Mouse (Mus musculus) myocyte (in vitro differentiated cells): ENCODE results near the gene Crybg1. TPM values are rescaled to one million over a fixed set of nuclear protein-coding genes. Genes with fewer than 3 reads are reported as not detected.

ENCODE experiments used
- H3K27me3 ChIP-seq: one replicate; pipeline ENCODE4 v1.6.1; 2011; ENCODE audit not compliant: control insufficient read depth, insufficient read depth, insufficient read length
- H3K36me3 ChIP-seq: one replicate; pipeline ENCODE4 v1.6.1; 2011; ENCODE audit not compliant: control insufficient read depth, insufficient read depth
- H3K4me2 ChIP-seq: one replicate; pipeline ENCODE4 v1.6.1; 2011; ENCODE audit warnings: low read depth, control low read depth
- H3K4me3 ChIP-seq: one replicate; pipeline ENCODE4 v1.5.1; 2011; ENCODE audit warnings: mild to moderate bottlenecking, control low read depth, moderate library complexity
- H3K79me2 ChIP-seq: one replicate; pipeline ENCODE4 v1.6.1; 2011; ENCODE audit not compliant: control insufficient read depth, insufficient read depth
- H3ac ChIP-seq: one replicate; pipeline ENCODE4 v1.6.1; 2011; ENCODE audit not compliant: control insufficient read depth, insufficient read length
- CEBPB ChIP-seq: IDR thresholded peaks from 2 replicates; pipeline ENCODE4 v1.6.1; 2011; ENCODE audit warnings: mild to moderate bottlenecking, moderate library complexity; ENCODE audit not compliant: poor library complexity, insufficient read depth, severe bottlenecking
- E2F4 ChIP-seq: IDR thresholded peaks from one replicate; pipeline ENCODE4 v1.6.1; 2011; ENCODE audit warnings: mild to moderate bottlenecking, control low read depth, moderate library complexity; ENCODE audit not compliant: insufficient read depth
- MAX ChIP-seq: IDR thresholded peaks from one replicate; pipeline ENCODE4 v1.6.1; 2011; ENCODE audit warnings: low read depth, mild to moderate bottlenecking, control low read depth
- MYOD1 ChIP-seq, 3 experiments: IDR thresholded peaks; one replicate each; pipeline ENCODE4 v1.6.1; 2011; ENCODE audit warnings: control low read depth in 2 of 3, low read depth in 2 of 3, mild to moderate bottlenecking in 2 of 3, moderate library complexity in 1 of 3; ENCODE audit not compliant: insufficient read length in 2 of 3, control insufficient read depth in 1 of 3
- MYOG ChIP-seq, 3 experiments: IDR thresholded peaks; one replicate each; pipeline ENCODE4 v1.6.1; 2011; ENCODE audit warnings: control low read depth in 2 of 3, low read depth in 2 of 3, mild to moderate bottlenecking in 2 of 3; ENCODE audit not compliant: insufficient read length in 2 of 3, control insufficient read depth in 1 of 3, insufficient read depth in 1 of 3
- POLR2A ChIP-seq: IDR thresholded peaks from one replicate; pipeline ENCODE4 v1.6.1; 2011; ENCODE audit warnings: low read depth, mild to moderate bottlenecking, control low read depth, moderate library complexity; ENCODE audit not compliant: insufficient read length
- POLR2AphosphoS2 ChIP-seq: IDR thresholded peaks from one replicate; pipeline ENCODE4 v1.6.1; 2011; ENCODE audit warnings: low read depth, control low read depth; ENCODE audit not compliant: insufficient read length
- REST ChIP-seq: IDR thresholded peaks from one replicate; pipeline ENCODE4 v1.6.1; 2011; ENCODE audit warnings: mild to moderate bottlenecking, control low read depth, moderate library complexity; ENCODE audit not compliant: insufficient read depth, insufficient read length
- SRF ChIP-seq: IDR thresholded peaks from one replicate; pipeline ENCODE4 v1.6.1; 2011; ENCODE audit warnings: low read depth; ENCODE audit not compliant: control insufficient read depth, insufficient read length
- TCF12 ChIP-seq: IDR thresholded peaks from one replicate; pipeline ENCODE4 v1.6.1; 2011; ENCODE audit warnings: mild to moderate bottlenecking, control low read depth; ENCODE audit not compliant: poor library complexity, insufficient read depth, severe bottlenecking
- TCF3 ChIP-seq: IDR thresholded peaks from one replicate; pipeline ENCODE4 v1.6.1; 2011; ENCODE audit warnings: low read depth, control low read depth; ENCODE audit not compliant: insufficient read length
- USF1 ChIP-seq: IDR thresholded peaks from one replicate; pipeline ENCODE4 v1.6.1; 2011; ENCODE audit warnings: low read depth, mild to moderate bottlenecking, control low read depth, moderate library complexity
- polyA plus RNA-seq: library from polyadenylated mRNA; unstranded; fragments of >200 nt; fragmentation: generic; extraction: Trizol; gene quantifications from one replicate; pipeline ENCODE4 v1.2.1, GENCODE M21; 2012; ENCODE audit warnings: missing spikeins

Crybg1 gene
- polyA plus RNA-seq, 1 experiment, result 3.7 TPM

GRCm38 (mm10) chr10:44026105-44026504 is 122.5 kb downstream of the Crybg1 start:
- H3ac ChIP-seq, result no peak overlapping the region
- H3K79me2 ChIP-seq, result no peaks in the 10 kb centered on the region
- no peaks in the 10 kb centered on the region for H3K27me3 ChIP-seq
- no peaks in the 10 kb centered on the region for H3K36me3 ChIP-seq
- TF ChIP-seq MYOG (IDR thresholded peaks at IDR 0.05; ENCODE audit: control insufficient read depth in 1 of 3, insufficient read depth in 1 of 3, insufficient read length in 2 of 3, low read depth in 2 of 3) (peak in 1 of 3 experiments; percentile 18), TCF12 (no peak), MYOD1 (IDR thresholded peaks at IDR 0.05; ENCODE audit: control insufficient read depth in 1 of 3, insufficient read length in 2 of 3, low read depth in 2 of 3) (no peak), TCF3 (no peak), E2F4 (no peak)
- no peak overlapping the region for H3K4me2 ChIP-seq
- no peak overlapping the region for H3K4me3 ChIP-seq

DNA sequence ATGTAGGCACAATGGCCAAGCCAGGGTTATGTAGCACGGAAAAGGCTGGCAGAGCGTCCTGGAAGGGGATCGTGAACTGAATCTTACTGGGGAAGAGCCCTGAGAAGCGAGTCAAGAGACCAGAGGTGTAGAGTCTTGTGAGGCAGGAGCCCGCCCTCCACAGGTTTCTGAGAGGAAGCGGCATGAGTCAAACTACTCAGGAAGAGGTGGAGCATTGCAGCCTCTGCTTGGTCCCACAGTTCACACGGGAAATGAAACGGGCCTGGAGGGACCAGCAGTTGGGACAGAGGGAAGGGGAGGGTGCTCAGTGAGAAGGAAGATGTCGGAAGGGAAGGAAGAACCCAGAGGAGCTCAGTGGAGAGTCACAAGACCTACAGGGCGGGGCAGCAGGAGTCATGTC is 123.9 kb downstream of the Crybg1 start:
- no peaks in the 10 kb centered on the region for H3K79me2 ChIP-seq
- no peak overlapping the region for H3K4me3 ChIP-seq
- no peaks in the 10 kb centered on the region for H3K36me3 ChIP-seq
- no peak overlapping the region for H3K4me2 ChIP-seq
- H3K27me3 ChIP-seq, result no peaks in the 10 kb centered on the region
- no peak overlapping the region for H3ac ChIP-seq
- TF ChIP-seq CEBPB (no peak), USF1 (no peak), MAX (no peak)

DNA sequence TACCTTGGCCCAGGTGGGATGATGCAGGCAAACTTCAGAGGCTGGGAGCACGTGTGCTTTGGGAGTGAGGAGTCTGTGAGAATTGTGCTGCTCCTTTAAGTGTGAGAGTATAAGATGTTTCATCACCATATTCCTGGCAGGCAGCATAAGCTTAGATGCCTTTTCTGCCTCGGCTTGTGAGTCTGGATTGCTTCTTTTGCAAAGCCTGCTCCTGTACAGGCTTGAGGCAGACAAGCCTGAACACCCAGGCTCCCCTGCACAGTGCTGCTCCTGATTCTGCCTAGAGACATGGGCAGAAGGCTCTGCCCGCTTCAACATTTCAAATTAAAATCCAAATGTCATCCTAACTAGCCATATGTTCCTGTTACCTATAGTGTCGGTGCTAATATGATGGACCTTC is 128.5 kb downstream of the Crybg1 start:
- H3K4me2 ChIP-seq, result no peak overlapping the region
- no peaks in the 10 kb centered on the region for H3K79me2 ChIP-seq
- H3K27me3 ChIP-seq, result no peaks in the 10 kb centered on the region
- H3K4me3 ChIP-seq, result no peak overlapping the region
- no peaks in the 10 kb centered on the region for H3K36me3 ChIP-seq
- TF ChIP-seq SRF (no peak), TCF3 (no peak), USF1 (no peak), TCF12 (no peak), POLR2AphosphoS2 (no peak), MYOD1 (IDR thresholded peaks at IDR 0.05; ENCODE audit: control insufficient read depth in 1 of 3, insufficient read length in 2 of 3, low read depth in 2 of 3) (no peak)
- no peak overlapping the region for H3ac ChIP-seq

GRCm38 (mm10) chr10:44018562-44018961 is 130.1 kb downstream of the Crybg1 start:
- H3K36me3 ChIP-seq, result no peaks in the 10 kb centered on the region
- no peak overlapping the region for H3ac ChIP-seq
- H3K79me2 ChIP-seq, result no peaks in the 10 kb centered on the region
- H3K27me3 ChIP-seq, result no peaks in the 10 kb centered on the region
- peak in 1 of 3 experiments; percentile 31 for TF ChIP-seq MYOD1 (IDR thresholded peaks at IDR 0.05; ENCODE audit: control insufficient read depth in 1 of 3, insufficient read length in 2 of 3, low read depth in 2 of 3)
- TF ChIP-seq CEBPB, result no peak
- no peak for TF ChIP-seq USF1
- no peak for TF ChIP-seq TCF3
- H3K4me3 ChIP-seq, result no peak overlapping the region
- no peak overlapping the region for H3K4me2 ChIP-seq

DNA sequence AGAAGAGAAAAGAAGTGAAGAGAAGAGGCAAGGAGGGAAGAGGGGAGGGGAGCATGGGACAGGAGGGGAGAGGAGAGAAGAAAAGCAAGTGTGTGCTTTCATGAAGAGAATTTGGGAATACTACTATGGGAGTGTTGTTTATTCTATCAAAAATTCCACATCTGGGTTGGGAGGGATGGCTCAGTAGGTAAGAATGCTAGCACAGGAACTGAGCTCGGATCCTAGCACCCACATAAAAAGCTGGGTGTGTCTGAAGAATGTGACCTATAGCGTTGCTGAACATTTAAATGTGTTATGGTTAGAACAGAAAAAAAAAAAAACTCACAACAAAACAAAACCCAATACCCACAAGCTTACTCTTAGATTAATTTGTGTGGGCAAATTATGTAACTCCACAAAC is 133.0 kb downstream of the Crybg1 start:
- no peak for TF ChIP-seq CEBPB

DNA sequence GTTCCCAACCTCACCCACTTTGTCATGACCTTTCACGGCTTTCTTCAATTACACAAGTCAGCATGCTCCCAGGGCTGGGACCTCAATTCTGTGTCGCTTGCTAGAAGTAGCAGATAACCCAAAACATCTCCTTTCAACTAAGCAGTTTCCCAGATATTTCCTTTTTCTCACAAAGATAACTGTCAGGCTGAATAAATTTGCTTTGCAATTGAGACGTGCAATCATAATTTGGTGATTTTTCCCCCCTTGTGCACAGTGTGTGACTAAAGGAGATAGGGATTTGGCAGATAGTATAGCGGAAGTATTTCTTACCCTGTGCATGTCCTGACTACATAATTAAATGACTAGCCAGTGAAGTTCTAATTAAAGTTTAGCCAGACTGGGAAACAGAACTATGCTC is 134.8 kb downstream of the Crybg1 start:
- no peaks in the 10 kb centered on the region for H3K79me2 ChIP-seq
- no peaks in the 10 kb centered on the region for H3K36me3 ChIP-seq
- TF ChIP-seq USF1 (no peak), REST (no peak), MYOG (IDR thresholded peaks at IDR 0.05; ENCODE audit: control insufficient read depth in 1 of 3, insufficient read depth in 1 of 3, insufficient read length in 2 of 3, low read depth in 2 of 3) (no peak), MYOD1 (IDR thresholded peaks at IDR 0.05; ENCODE audit: control insufficient read depth in 1 of 3, insufficient read length in 2 of 3, low read depth in 2 of 3) (no peak), TCF12 (no peak), TCF3 (no peak), POLR2AphosphoS2 (no peak), SRF (no peak), CEBPB (no peak), POLR2A (no peak), MAX (no peak)
- no peak overlapping the region for H3K4me3 ChIP-seq
- H3K4me2 ChIP-seq, result no peak overlapping the region
- no peaks in the 10 kb centered on the region for H3K27me3 ChIP-seq
- no peak overlapping the region for H3ac ChIP-seq

More for the DNA sequence above, 133.0 kb downstream of the Crybg1 start:
- Histone ChIP-seq H3ac (no peak overlapping the region), H3K36me3 (no peaks in the 10 kb centered on the region), H3K4me2 (no peak overlapping the region), H3K4me3 (no peak overlapping the region), H3K79me2 (no peaks in the 10 kb centered on the region), H3K27me3 (no peaks in the 10 kb centered on the region)
